Mouse (Mus musculus): ENCODE measurements around the gene Smyd3.

GRCm38 (mm10) chr1:179240663-179241279 is 277.1 kb downstream of the Smyd3 start:
- TF ChIP-seq CTCF (IDR thresholded peaks at IDR 0.05; ENCODE audit: low read depth, low read length) (no peak), TAL1 (conservative IDR thresholded peaks at IDR 0.05; ENCODE audit: low read depth, low read length) (no peak), POLR2AphosphoS5 (IDR thresholded peaks at IDR 0.05; ENCODE audit: insufficient replicate concordance, low read depth, low read length) (no peak)

Data from G1E (cell line).